Mouse (Mus musculus): ENCODE data around the gene Abcf3.

- TF ChIP-seq CTCF (IDR thresholded peaks at IDR 0.05 in 2 of 3, conservative IDR thresholded peaks at IDR 0.05 in 1 of 3; ENCODE audit: control insufficient read depth in 1 of 3, insufficient read depth in 1 of 3, low read depth in 2 of 3, low read length in 3 of 3, poor library complexity in 1 of 3, severe bottlenecking in 1 of 3) = no peak
- no peak for TF ChIP-seq ELF1 (IDR thresholded peaks at IDR 0.05; ENCODE audit: low read depth, low read length)
These were observed 42.4 kb upstream of the Abcf3 start for GRCm38 (mm10) chr16:20506000-20506399.

Data from MEL (cell line).